9 mouse cellular contexts compared by ENCODE assay signal in genomic region chr7:44525126-44525832, GRCm38 (mm10). TPM values are rescaled to one million over a fixed set of nuclear protein-coding genes. Genes with fewer than 3 reads are reported as not detected.
DNase-seq lines count a peak whose midpoint lies in the region; ATAC-seq lines count a peak whose summit lies in the region.
"Had no signal": no experiment of that assay in that cellular context is flagged by ENCODE, and none has a peak within 500 bp of the region (broad histone marks: within the 10 kb centered on the region; RNA-seq: fewer than 3 reads in every experiment).

No protein-coding gene starts in this region.

- peak overlapping the region; percentile 48 for H3K9ac ChIP-seq in forebrain, embryonic 13.5 days
- no peak overlapping the region for H3K9ac ChIP-seq in midbrain, embryonic 15.5 days

- H3K27me3 ChIP-seq in forebrain, embryonic 13.5 days: peaks cover 74% of the 10 kb centered on the region
- H3K27me3 ChIP-seq in midbrain, embryonic 15.5 days (replicated peaks): peaks cover 37% of the 10 kb centered on the region

- H3K4me3 ChIP-seq in forebrain, embryonic 13.5 days: no peak overlapping the region; the same call in 1 of the 2 replicates
- H3K4me3 ChIP-seq in midbrain, embryonic 15.5 days: no peak overlapping the region

- H3K27ac ChIP-seq in forebrain, embryonic 13.5 days: no peak overlapping the region
- no peak overlapping the region for H3K27ac ChIP-seq in midbrain, embryonic 15.5 days

- H3K4me1 ChIP-seq in forebrain, embryonic 13.5 days: peaks cover 24% of the 10 kb centered on the region
- peaks cover 15% of the 10 kb centered on the region for H3K4me1 ChIP-seq in midbrain, embryonic 15.5 days

- H3K36me3 ChIP-seq in forebrain, embryonic 13.5 days (ENCODE audit: poor library complexity, severe bottlenecking): no peaks in the 10 kb centered on the region
- no peaks in the 10 kb centered on the region for H3K36me3 ChIP-seq in midbrain, embryonic 15.5 days (replicated peaks)

- peak overlapping the region; percentile 33 for H3K4me2 ChIP-seq in forebrain, embryonic 13.5 days
- H3K4me2 ChIP-seq in midbrain, embryonic 15.5 days: peak overlapping the region; percentile 10; the same call in 1 of the 2 replicates

- peak; percentile 66 to 77 for DNase-seq in cerebellum, adult 18-20 months
- DNase-seq in cerebellum, adult 8-10 months: no peak
- DNase-seq in adrenal gland, adult 2 months: peak; percentile 92
- peak; percentile 90 for DNase-seq in heart, postnatal 36 days
- peak; percentile 70 for DNase-seq in large intestine, adult 2 months (ENCODE audit: low read depth, low spot score)
- peak; percentile 78 to 81 for DNase-seq in urinary bladder, postnatal 4 days (ENCODE audit: low spot score in 2 of 2)

- intact Hi-C loops in heart, postnatal 36 days (cut with DNase I): no loop called here

- WGBS in forebrain, embryonic 13.5 days: 18% methylated on average over 22 of the region's 22 CpGs
- WGBS in large intestine, adult 2 months: 5% methylated on average over 22 of the region's 22 CpGs
- WGBS in midbrain, embryonic 15.5 days: 17% methylated on average over 21 of the region's 22 CpGs

- ATAC-seq in forebrain, embryonic 13.5 days: peak; percentile 31; the same call in 1 of the 2 replicates
- ATAC-seq in midbrain, embryonic 15.5 days (replicated peaks): no peak

- no peaks in the 10 kb centered on the region for H3K9me3 ChIP-seq in forebrain, embryonic 13.5 days (replicated peaks)
- no peaks in the 10 kb centered on the region for H3K9me3 ChIP-seq in midbrain, embryonic 15.5 days

RNA-seq across cellular contexts. Expression of gene Mybpc2, which starts 0.8 kb away (rescaled TPM):
- under 1 TPM in 1 of 2 experiments, not detected in 1; 0.24 TPM for total RNA-seq in adrenal gland, adult 2 months (2021)
- not detected in 2 replicates for polyA plus RNA-seq in adrenal gland, adult 2 months (2012; rRNA removed)
- 0.13 and 0.14 TPM in 2 replicates for polyA plus RNA-seq in forebrain, embryonic 13.5 days (2015; fragmentation: Nextera tagmentation; extraction: Ambion mirVana)
- 10 to 100 TPM; 16.5 to 20.1 TPM for total RNA-seq in heart, postnatal 36 days (2021)
- polyA plus RNA-seq in large intestine, adult 2 months (2012; rRNA removed): 0.26 and 0.67 TPM in 2 replicates
- 0.19 and 0.28 TPM in 2 replicates for polyA plus RNA-seq in midbrain, embryonic 15.5 days (2015; fragmentation: Nextera tagmentation; extraction: Ambion mirVana)
- polyA plus RNA-seq: C2C12 had no signal

RNA-seq across cellular contexts. Expression of gene Spib, which starts 6.6 kb away (rescaled TPM):
- total RNA-seq in adrenal gland, adult 2 months (2021): under 1 TPM; 0.31 to 0.40 TPM
- polyA plus RNA-seq in adrenal gland, adult 2 months (2012; rRNA removed): 0.58 and 0.66 TPM in 2 replicates
- polyA plus RNA-seq in forebrain, embryonic 13.5 days (2015; fragmentation: Nextera tagmentation; extraction: Ambion mirVana): not detected in 2 replicates
- total RNA-seq in heart, postnatal 36 days (2021): under 1 TPM; 0.31 to 0.51 TPM
- polyA plus RNA-seq in large intestine, adult 2 months (2012; rRNA removed): 17.4 and 21.1 TPM in 2 replicates
- polyA plus RNA-seq in midbrain, embryonic 15.5 days (2015; fragmentation: Nextera tagmentation; extraction: Ambion mirVana): 0.05 TPM in 1 of 2 replicates, not detected in the other

RNA-seq across cellular contexts. Expression of gene Pold1, which starts 23.4 kb away (rescaled TPM):
- 10 to 100 TPM in 1 of 2 experiments, 1 to 10 TPM in 1; 8.0 to 17.3 TPM for total RNA-seq in adrenal gland, adult 2 months (2021)
- 27.3 and 31.0 TPM in 2 replicates for polyA plus RNA-seq in adrenal gland, adult 2 months (2012; rRNA removed)
- 77.8 and 89.7 TPM in 2 replicates for polyA plus RNA-seq in forebrain, embryonic 13.5 days (2015; fragmentation: Nextera tagmentation; extraction: Ambion mirVana)
- total RNA-seq in heart, postnatal 36 days (2021): 10 to 100 TPM; 11.9 to 14.0 TPM
- polyA plus RNA-seq in large intestine, adult 2 months (2012; rRNA removed): 45.2 and 47.0 TPM in 2 replicates
- polyA plus RNA-seq in midbrain, embryonic 15.5 days (2015; fragmentation: Nextera tagmentation; extraction: Ambion mirVana): 23.8 and 25.3 TPM in 2 replicates

RNA-seq across cellular contexts. Expression of gene Nr1h2, which starts 28.5 kb away (rescaled TPM):
- 100 to 1,000 TPM; 106 to 125 TPM for total RNA-seq in adrenal gland, adult 2 months (2021)
- polyA plus RNA-seq in adrenal gland, adult 2 months (2012; rRNA removed): 305 and 306 TPM in 2 replicates
- 76.0 and 76.2 TPM in 2 replicates for polyA plus RNA-seq in forebrain, embryonic 13.5 days (2015; fragmentation: Nextera tagmentation; extraction: Ambion mirVana)
- total RNA-seq in heart, postnatal 36 days (2021): 10 to 100 TPM; 48.2 to 50.8 TPM
- polyA plus RNA-seq in large intestine, adult 2 months (2012; rRNA removed): 163 and 192 TPM in 2 replicates
- 61.1 and 66.6 TPM in 2 replicates for polyA plus RNA-seq in midbrain, embryonic 15.5 days (2015; fragmentation: Nextera tagmentation; extraction: Ambion mirVana)

RNA-seq across cellular contexts. Expression of gene Fam71e1, which starts 28.9 kb away (rescaled TPM):
- total RNA-seq in adrenal gland, adult 2 months (2021): 1 to 10 TPM; 8.3 to 9.1 TPM
- polyA plus RNA-seq in adrenal gland, adult 2 months (2012; rRNA removed): 28.6 and 30.9 TPM in 2 replicates
- 30.1 and 35.0 TPM in 2 replicates for polyA plus RNA-seq in forebrain, embryonic 13.5 days (2015; fragmentation: Nextera tagmentation; extraction: Ambion mirVana)
- total RNA-seq in heart, postnatal 36 days (2021): 1 to 10 TPM; 3.1 to 3.2 TPM
- polyA plus RNA-seq in large intestine, adult 2 months (2012; rRNA removed): 1.1 and 1.5 TPM in 2 replicates
- polyA plus RNA-seq in midbrain, embryonic 15.5 days (2015; fragmentation: Nextera tagmentation; extraction: Ambion mirVana): 30.1 and 36.6 TPM in 2 replicates

Comparison
In these comparisons a context has a peak if more than half of its experiments do, and no peak if none do; other contexts are left out.
1. RNA of gene Spib, which starts 6.6 kb away (polyA plus RNA-seq): 17.4 to 21.1 TPM in large intestine, adult 2 months; 0.58 to 0.66 TPM in adrenal gland, adult 2 months, 0.05 TPM in midbrain, embryonic 15.5 days and not detected in forebrain, embryonic 13.5 days; every median in the first group is over 10 times any median in the second.